Mouse (Mus musculus): ENCODE measurements around the gene Tnpo1.
A peak's percentile ranks its signal among the peaks of the same experiment; 100 is the strongest.

Tnpo1 gene

DNA sequence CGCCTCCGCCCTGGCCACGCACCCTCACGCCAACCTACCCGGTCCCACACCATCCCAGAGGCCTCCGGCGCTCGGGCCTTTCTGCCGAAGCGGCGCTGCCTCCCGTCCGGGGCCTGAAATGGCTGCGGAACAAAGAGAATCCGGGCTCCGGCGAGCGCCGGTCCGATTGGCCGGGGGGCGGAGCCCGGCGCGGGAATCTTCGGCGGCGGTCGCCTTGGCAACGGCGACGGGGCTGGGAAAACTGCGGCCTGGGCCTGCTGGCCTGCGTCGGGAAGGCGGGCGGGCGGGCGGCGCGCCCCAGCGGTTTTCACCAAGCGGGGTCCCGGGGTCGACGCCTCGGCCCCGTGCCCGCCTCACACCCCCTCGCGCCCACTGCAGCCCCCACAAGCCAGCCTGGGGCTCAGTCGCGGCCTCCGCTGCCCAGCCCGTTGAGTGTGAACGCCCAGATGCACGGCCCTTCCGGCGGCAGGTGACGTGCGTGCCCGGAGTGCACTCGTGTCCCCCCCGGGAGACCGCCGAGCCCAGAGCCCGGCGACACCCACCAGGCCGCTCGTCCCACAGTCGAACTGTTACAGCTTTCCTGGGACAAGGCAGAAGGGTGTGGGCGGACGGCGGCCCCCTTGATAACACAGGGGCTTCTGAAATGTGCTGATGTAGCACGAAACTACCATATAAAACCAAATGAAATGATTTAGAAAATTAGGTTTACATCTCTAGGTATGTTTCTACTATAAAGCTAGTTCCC lies at the start of gene Tnpo1:
Gene Tnpo1, minus strand, starts transcription at position 172 of the 745 bp plus-strand sequence.
- DNase-seq (ENCODE audit: low read depth in 2 of 2, low spot score in 2 of 2), result peak; percentile 74 to 75

DNA sequence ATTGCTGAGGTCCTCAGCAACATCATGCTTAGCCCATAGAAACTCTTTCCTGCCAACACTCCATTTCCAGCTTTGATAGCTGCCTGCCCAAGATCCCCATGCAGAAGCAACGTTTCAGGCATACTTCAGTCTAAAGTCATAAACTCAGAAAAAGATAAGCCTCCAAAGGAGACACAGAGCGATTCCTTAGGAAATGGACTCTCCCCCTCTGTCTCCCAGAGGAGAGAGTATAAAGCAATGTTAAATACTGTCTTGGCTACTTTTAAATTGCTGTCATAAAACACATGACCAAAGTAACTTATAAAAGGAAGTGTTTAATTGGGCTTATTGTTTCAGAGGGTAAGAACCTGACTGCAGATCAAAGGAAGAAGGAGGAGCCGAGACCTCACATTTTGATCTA lies 45.9 kb upstream of the Tnpo1 start:
- DNase-seq (ENCODE audit: low read depth in 2 of 2, low spot score in 2 of 2), result no peak

DNA sequence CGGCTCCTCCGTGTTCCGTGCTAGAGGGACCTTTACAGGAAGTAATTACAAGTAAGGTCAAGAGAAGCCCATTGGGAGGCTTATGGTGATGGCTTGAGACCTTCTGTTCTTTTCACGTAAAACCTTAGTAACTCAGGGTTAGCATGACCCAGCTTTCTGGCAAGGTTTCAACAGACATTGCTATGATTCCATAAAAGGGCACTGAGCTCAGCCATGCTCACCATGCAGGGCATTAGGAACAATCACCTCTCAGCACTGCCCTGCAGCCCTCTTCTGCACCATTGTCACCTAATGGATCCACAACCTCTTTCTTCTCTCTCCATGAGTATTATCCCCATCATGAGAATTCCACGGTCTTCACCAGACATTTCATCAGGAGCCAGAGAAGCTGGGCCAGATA lies 45.5 kb upstream of the Tnpo1 start:
- DNase-seq (ENCODE audit: low read depth in 2 of 2, low spot score in 2 of 2), result no peak

- DNase-seq (ENCODE audit: low read depth in 2 of 2, low spot score in 2 of 2), result no peak
Measured at GRCm38 (mm10) chr13:98968517-98968916, 42.3 kb upstream of the Tnpo1 start.

GRCm38 (mm10) chr13:98967942-98968341 lies 41.8 kb upstream of the Tnpo1 start:
- no peak for DNase-seq (ENCODE audit: low read depth in 2 of 2, low spot score in 2 of 2)

DNA sequence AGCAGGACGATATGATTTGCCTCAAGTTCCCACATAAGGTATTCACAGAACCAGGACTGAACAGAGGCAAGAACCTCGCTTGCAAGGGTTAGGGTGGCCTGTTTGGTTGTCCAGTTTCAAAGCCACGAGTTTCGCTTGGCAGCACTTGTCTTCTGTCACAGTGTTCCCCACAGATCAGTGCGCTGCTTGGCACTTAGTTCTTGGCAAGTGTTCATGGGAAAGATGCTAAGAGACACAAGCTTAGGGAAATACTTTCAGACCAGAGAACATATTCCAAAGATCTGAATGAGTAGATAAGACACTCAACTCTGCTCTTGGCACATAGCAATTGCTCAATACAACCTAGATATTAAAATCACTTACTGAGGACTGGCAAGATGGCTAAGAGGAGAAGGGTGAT lies 40.4 kb upstream of the Tnpo1 start:
- DNase-seq (ENCODE audit: low read depth in 2 of 2, low spot score in 2 of 2), result no peak

DNA sequence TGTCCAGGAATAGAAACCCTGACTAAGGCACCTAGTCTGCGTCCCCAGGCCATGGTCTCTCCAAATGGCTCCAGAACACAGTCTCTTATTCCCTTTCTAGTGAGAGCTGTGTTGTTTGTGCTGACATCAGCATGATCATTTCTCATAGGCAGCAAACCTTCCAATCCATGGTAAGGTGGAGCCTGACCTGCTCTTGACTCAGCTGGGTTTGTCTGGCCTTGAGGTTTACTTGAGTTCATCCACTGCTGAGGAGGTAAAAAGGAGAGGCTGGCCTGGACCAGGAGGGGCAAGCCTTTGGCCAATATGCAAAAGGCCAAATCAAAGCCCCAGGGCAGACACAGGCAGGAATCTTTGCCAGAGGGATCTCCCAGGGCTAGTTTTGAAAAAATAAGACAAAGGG lies 37.4 kb upstream of the Tnpo1 start:
- DNase-seq (ENCODE audit: low read depth in 2 of 2, low spot score in 2 of 2), result no peak

GRCm38 (mm10) chr13:98958177-98958576 lies 32.0 kb upstream of the Tnpo1 start:
- no peak for DNase-seq (ENCODE audit: low read depth in 2 of 2, low spot score in 2 of 2)

- DNase-seq (ENCODE audit: low read depth in 2 of 2, low spot score in 2 of 2), result no peak
Measured at GRCm38 (mm10) chr13:98956209-98956608, 30.0 kb upstream of the Tnpo1 start.

DNA sequence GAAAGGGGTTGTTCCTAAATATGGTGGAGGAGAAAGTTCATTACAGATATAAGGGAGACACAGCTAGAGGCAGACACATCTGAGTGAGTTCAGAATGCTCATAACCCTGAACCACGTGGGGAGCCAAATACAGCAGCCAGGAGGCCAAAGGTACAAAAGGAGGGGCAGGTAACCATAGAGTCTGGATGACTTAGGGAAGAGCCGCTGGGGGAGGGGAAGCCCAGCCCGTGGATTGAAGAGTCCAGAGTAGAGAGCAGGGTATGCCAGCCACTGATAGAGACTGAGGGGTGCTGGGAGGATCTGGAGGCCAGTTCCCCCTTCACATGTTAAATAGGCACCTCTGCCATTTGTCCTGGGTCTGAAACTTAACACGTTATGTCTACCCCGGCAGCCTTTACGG lies 29.5 kb upstream of the Tnpo1 start:
- DNase-seq (ENCODE audit: low read depth in 2 of 2, low spot score in 2 of 2), result no peak

DNA sequence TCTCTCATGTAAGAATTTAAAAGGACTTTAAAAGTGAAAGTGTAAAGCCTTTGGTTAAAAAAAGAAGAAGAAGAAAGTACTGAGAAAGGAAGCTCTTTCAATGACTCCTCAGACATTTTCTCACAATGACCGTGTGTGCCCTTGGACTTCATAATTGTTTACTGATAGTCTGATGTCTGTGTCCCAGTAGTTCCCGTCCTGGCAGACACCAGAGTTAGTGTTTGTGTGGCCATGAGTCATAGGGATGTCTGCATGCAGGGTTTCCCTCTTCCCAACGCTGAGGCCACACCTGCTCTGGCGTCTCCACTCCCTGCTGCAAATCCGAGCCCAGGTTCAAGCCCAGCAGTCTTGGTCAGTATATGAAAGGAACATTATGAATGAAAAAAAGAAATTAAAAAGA lies 29.0 kb upstream of the Tnpo1 start:
- no peak for DNase-seq (ENCODE audit: low read depth in 2 of 2, low spot score in 2 of 2)

GRCm38 (mm10) chr13:98953830-98954229 lies 27.6 kb upstream of the Tnpo1 start:
- no peak for DNase-seq (ENCODE audit: low read depth in 2 of 2, low spot score in 2 of 2)

- DNase-seq (ENCODE audit: low read depth in 2 of 2, low spot score in 2 of 2), result no peak
Measured at GRCm38 (mm10) chr13:98951951-98952350, 25.8 kb upstream of the Tnpo1 start.

GRCm38 (mm10) chr13:98948146-98948545 lies 22.0 kb upstream of the Tnpo1 start:
- no peak for DNase-seq (ENCODE audit: low read depth in 2 of 2, low spot score in 2 of 2)

- no peak for DNase-seq (ENCODE audit: low read depth in 2 of 2, low spot score in 2 of 2)
Measured at GRCm38 (mm10) chr13:98946434-98946833, 20.2 kb upstream of the Tnpo1 start.

GRCm38 (mm10) chr13:98945908-98946307 lies 19.7 kb upstream of the Tnpo1 start:
- no peak for DNase-seq (ENCODE audit: low read depth in 2 of 2, low spot score in 2 of 2)

DNA sequence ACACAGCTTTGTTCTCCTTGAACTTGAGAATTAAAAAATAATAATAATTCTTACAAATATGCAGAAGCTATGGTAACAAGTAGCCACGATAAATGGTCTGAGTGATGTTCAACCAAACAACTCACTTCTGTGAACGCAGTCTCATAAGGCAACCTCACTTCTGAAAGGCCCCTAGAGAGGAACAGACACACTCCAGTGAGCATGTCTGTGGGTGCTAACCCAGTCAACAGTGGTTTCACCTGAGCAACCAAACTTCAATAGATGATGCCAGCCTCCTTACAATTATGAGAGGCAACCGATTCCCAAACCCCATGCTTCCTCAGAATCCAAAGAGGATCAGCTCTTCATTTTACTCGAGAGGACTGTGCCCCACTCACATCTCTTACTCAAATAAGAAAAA lies 19.2 kb upstream of the Tnpo1 start:
- no peak for DNase-seq (ENCODE audit: low read depth in 2 of 2, low spot score in 2 of 2)

DNA sequence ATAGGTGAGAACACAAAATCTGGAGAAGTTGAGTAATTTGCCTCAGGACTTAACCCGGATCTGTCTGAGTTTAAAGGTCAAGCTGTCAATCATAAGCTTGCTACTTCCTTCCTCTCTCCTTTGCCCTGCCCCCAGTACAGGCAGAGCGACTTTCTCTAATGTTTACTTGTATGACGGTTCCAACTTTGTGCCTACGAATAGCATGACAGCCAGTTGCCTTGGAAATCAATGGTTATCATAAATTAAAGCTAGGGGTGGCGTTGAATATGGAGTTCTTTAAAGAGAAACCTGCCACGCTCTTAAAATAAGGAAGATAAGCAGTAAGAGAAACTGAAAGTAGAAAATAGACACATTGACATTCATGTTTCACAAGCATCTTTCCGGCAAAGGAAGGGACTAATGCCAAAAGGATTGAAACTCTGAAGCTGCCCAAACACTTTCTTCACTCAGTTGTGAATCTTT lies 18.5 kb upstream of the Tnpo1 start:
- peak; percentile 37 to 54 for DNase-seq (ENCODE audit: low read depth in 2 of 2, low spot score in 2 of 2)

- no peak for DNase-seq (ENCODE audit: low read depth in 2 of 2, low spot score in 2 of 2)
Measured at GRCm38 (mm10) chr13:98942360-98942759, 16.2 kb upstream of the Tnpo1 start.

DNA sequence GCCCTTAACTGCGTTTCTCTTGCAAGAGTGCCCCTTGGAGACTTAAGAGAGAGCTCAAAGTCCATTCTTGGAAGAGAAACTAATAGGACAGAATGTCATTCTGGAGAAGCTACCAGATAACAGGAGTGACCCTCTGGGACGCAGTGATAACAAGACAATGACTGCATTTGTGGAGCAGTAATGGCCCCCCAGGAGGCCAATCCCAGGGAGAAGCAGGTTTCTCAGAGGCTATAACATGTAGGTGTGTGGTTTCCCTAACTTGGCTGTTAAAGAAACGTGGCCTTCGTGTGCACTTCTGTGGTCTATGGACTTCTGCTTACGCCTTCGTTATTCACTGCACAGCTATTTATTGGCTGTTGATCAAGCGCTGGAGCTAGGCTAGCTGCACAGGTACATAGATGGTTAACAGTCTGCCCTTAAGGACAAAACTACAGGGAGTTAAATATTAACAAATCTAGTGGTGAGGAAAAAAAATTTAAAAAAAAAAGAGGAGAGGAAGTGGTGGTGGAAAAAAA lies 15.7 kb upstream of the Tnpo1 start:
- DNase-seq (ENCODE audit: low read depth in 2 of 2, low spot score in 2 of 2), result no peak

DNA sequence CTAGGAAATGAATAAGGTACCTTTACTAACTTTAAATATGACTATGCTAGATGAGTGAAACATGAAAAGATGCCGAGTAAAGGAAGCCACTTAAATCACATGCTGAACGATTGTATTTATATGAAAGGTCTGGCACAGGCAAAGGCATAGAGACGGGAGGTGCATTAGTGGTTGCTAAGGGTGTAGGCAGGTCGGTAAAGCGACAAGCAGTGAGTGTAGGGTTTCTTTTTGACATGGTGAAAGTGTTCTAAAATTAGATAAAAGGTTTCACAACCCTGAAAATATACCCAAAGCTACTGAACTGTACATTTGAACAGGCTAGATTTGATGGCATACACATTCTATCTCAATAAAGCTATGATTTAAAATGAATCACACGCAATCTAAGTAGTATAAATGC lies 10.9 kb upstream of the Tnpo1 start:
- no peak for DNase-seq (ENCODE audit: low read depth in 2 of 2, low spot score in 2 of 2)

GRCm38 (mm10) chr13:98928908-98929307 lies 2.7 kb upstream of the Tnpo1 start:
- DNase-seq (ENCODE audit: low read depth in 2 of 2, low spot score in 2 of 2), result no peak

DNA sequence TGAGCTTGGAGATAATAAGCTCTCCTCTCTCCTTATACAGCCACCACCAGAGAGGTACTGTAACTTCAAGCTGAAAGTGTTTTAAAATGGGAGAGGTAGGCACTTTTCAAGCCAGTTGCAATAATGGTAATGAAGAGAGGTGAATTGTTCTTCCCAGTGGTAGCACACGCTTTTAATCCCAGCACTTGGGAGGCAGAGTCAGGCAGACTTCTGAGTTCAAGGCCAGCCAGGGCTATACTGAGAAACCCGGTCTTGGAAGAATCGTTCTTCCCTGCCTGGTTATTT lies 716 bp upstream of the Tnpo1 start:
- DNase-seq (ENCODE audit: low read depth in 2 of 2, low spot score in 2 of 2), result no peak

Data from CD8-positive naive resting alpha-beta T cell, adult 2 months (primary cell).